Mouse (Mus musculus): ENCODE results near the gene 4933424G06Rik. TPM values are rescaled to one million over a fixed set of nuclear protein-coding genes. Genes with fewer than 3 reads are reported as not detected.

Gene 4933424G06Rik
- polyA plus RNA-seq, 1 experiment from 2014 or later: 0.66 TPM

GRCm38 (mm10) chr1:36784365-36785134 lies 74.6 kb downstream of the 4933424G06Rik start:
- H3K27me3 ChIP-seq: no peaks in the 10 kb centered on the region
- H3K36me3 ChIP-seq: no peaks in the 10 kb centered on the region
- WGBS: 4% methylated on average over 20 of the region's 20 CpGs
- H3K9me3 ChIP-seq: no peaks in the 10 kb centered on the region
- H3K27ac ChIP-seq (replicated peaks): peak overlapping the region; percentile 81
- peak overlapping the region; percentile 89 for H3K4me2 ChIP-seq
- peak overlapping the region; percentile 45 for H3K4me3 ChIP-seq
- H3K9ac ChIP-seq: peak overlapping the region; percentile 76
- ATAC-seq (ENCODE audit: low read depth): peak; percentile 85
- peaks cover 13% of the 10 kb centered on the region; the same call in 1 of the 2 replicates for H3K4me1 ChIP-seq (replicated peaks)

DNA sequence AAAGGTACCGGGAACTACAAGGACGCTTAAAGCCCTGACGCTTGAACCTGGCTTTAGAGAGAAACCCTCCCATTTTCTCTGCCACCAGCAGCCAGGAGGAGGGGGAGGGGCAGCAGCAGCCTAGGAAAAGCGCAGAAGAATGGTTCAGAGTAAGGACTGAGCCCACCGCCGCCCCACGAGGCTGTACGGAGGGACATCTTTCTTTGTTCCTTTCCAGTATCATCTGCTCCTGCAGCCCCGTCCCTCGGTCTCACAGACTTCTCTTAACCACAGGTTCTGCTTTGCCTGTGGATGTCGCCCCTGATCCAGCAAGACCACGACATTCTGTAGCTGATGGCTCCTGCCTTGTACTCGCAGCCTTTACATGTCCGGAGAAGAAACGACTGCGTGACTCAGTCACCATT lies 75.3 kb downstream of the 4933424G06Rik start:
- H3K27me3 ChIP-seq: no peaks in the 10 kb centered on the region
- H3K9me3 ChIP-seq: no peaks in the 10 kb centered on the region
- no peaks in the 10 kb centered on the region for H3K36me3 ChIP-seq
- H3K4me3 ChIP-seq: peak overlapping the region; percentile 45
- peak overlapping the region; percentile 89 for H3K4me2 ChIP-seq
- peaks cover 13% of the 10 kb centered on the region; the same call in 1 of the 2 replicates for H3K4me1 ChIP-seq (replicated peaks)
- peak overlapping the region; percentile 81 for H3K27ac ChIP-seq (replicated peaks)
- 2% methylated on average over 16 of the region's 16 CpGs for WGBS
- peak overlapping the region; percentile 76 for H3K9ac ChIP-seq
- ATAC-seq (ENCODE audit: low read depth): peak; percentile 76

DNA sequence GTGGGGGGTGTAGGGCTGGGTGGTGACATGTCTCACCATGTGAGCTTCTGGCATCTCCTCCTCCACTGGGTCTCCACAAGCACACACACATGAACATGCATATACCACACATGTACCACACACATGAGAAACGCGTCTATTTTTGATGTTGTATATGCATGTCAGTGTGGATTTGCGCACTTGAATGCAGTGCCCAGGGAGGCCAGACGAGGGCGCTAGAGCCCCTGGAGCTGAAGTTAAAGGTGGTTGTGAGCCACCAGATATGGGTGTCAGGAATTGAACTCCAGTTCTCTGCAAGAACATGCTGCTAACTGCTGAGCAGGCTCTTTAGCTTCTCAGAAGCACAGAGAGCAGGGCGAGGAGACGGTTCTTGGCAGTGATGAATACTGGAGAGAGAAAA lies 76.4 kb downstream of the 4933424G06Rik start:
- H3K27ac ChIP-seq (replicated peaks): no peak overlapping the region
- no peak overlapping the region for H3K4me3 ChIP-seq
- no peak overlapping the region for H3K9ac ChIP-seq
- no peak overlapping the region for H3K4me2 ChIP-seq
- no peaks in the 10 kb centered on the region for H3K27me3 ChIP-seq
- WGBS: 94% methylated on average over 7 of the region's 7 CpGs
- peaks cover 13% of the 10 kb centered on the region; the same call in 1 of the 2 replicates for H3K4me1 ChIP-seq (replicated peaks)
- peaks cover 9% of the 10 kb centered on the region for H3K36me3 ChIP-seq
- H3K9me3 ChIP-seq: no peaks in the 10 kb centered on the region
- ATAC-seq (ENCODE audit: low read depth): no peak

- H3K9ac ChIP-seq: no peak overlapping the region
- no peak overlapping the region for H3K27ac ChIP-seq (replicated peaks)
- peaks cover 38% of the 10 kb centered on the region for H3K36me3 ChIP-seq
- H3K4me3 ChIP-seq: no peak overlapping the region
- H3K4me2 ChIP-seq: no peak overlapping the region
- ATAC-seq (ENCODE audit: low read depth): no peak
- H3K9me3 ChIP-seq: no peaks in the 10 kb centered on the region
- no peaks in the 10 kb centered on the region for H3K27me3 ChIP-seq
- peaks cover 13% of the 10 kb centered on the region; the same call in 1 of the 2 replicates for H3K4me1 ChIP-seq (replicated peaks)
- WGBS: 77% methylated on average over 8 of the region's 8 CpGs
Observed at GRCm38 (mm10) chr1:36789416-36789815, 79.5 kb downstream of the 4933424G06Rik start.

DNA sequence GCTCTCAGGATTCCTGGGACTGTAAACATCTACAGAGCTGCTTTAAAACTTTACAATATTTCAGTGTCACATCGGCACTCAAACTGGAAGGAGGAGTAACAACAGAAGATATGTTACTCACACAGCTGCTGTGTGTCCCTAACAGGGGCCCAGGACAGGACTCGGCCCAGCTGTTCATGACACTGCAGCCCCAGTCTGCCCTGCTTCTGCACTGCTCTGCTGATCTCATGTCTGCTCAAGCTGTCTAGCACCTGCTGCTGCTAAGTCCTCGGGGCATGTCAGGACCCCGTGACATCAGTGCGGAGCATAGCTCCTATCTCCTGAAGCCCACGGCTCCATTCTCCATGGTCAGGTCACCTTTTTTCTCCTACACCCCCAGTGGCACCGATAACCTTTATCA lies 86.8 kb downstream of the 4933424G06Rik start:
- Histone ChIP-seq H3K9ac (no peak overlapping the region), H3K4me1 (replicated peaks) (no peaks in the 10 kb centered on the region), H3K4me3 (no peak overlapping the region), H3K27me3 (no peaks in the 10 kb centered on the region), H3K9me3 (no peaks in the 10 kb centered on the region), H3K36me3 (peaks cover 92% of the 10 kb centered on the region), H3K4me2 (no peak overlapping the region), H3K27ac (replicated peaks) (no peak overlapping the region)
- ATAC-seq (ENCODE audit: low read depth): no peak
- 92% methylated on average over 7 of the region's 7 CpGs for WGBS

DNA sequence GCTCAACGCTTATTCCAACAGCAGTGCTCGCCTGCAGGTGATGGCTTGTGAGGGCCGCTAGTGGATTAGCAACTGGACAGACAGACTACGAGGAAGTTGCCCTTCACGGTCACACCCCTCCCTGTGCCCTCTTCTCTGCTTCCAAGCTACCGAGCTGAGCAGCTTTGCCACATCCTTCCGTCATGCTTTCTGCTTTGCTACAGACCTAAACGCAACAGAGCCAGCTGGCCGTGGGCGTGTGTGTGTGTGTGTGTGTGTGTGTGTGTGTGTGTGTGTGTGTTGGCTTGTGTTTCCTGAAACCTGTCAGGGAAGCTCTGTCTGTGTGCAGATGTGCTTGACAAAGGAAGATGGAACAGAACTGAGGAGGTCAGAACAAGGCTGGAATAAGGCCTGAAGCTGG lies 87.5 kb downstream of the 4933424G06Rik start:
- Histone ChIP-seq H3K27me3 (no peaks in the 10 kb centered on the region), H3K9me3 (no peaks in the 10 kb centered on the region), H3K9ac (no peak overlapping the region), H3K4me3 (no peak overlapping the region), H3K36me3 (peaks cover 93% of the 10 kb centered on the region), H3K4me1 (replicated peaks) (no peaks in the 10 kb centered on the region), H3K4me2 (no peak overlapping the region), H3K27ac (replicated peaks) (no peak overlapping the region)
- no peak for ATAC-seq (ENCODE audit: low read depth)
- 94% methylated on average over 10 of the region's 10 CpGs for WGBS

DNA sequence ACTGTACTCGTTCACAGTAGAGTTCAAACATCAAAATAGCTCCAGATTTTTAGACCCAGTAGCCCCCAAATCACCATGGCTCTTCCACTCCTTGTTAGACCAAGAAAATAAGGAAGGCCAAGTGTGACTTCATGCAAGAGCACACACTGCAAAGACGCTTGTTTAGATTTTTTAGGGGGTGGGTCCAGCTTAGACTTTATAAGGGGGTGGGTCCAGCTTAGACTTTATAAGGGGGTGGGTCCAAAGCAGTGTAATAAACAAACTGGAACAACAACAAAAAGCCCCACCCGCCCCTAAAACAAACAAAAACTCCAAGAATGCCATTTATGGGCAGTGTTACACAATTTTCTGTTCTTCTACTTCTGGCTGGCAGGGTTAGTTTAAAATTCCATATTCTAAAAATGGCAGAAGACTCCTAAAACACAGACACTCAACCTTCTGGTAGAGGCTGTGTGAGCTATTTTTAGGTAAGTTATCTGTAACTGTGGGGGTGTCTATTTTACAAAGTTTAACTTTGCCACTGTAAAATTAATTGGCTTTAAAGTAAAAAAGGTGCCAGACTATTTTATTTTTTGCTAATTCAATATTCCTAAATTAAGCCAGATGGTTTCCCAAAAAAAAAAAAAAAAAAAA lies 90.5 kb downstream of the 4933424G06Rik start:
- Histone ChIP-seq H3K9me3 (no peaks in the 10 kb centered on the region), H3K27me3 (no peaks in the 10 kb centered on the region), H3K4me1 (replicated peaks) (no peaks in the 10 kb centered on the region), H3K36me3 (peaks cover 87% of the 10 kb centered on the region), H3K4me2 (no peak overlapping the region), H3K27ac (replicated peaks) (no peak overlapping the region), H3K9ac (no peak overlapping the region), H3K4me3 (no peak overlapping the region)
- WGBS: 88% methylated on average over 3 of the region's 3 CpGs
- ATAC-seq (ENCODE audit: low read depth): no peak

- Histone ChIP-seq H3K4me2 (no peak overlapping the region), H3K27ac (replicated peaks) (no peak overlapping the region), H3K36me3 (peaks cover 85% of the 10 kb centered on the region), H3K9me3 (no peaks in the 10 kb centered on the region), H3K9ac (no peak overlapping the region), H3K27me3 (no peaks in the 10 kb centered on the region), H3K4me3 (no peak overlapping the region), H3K4me1 (replicated peaks) (no peaks in the 10 kb centered on the region)
- no peak for ATAC-seq (ENCODE audit: low read depth)
- 74% methylated on average over 9 of the region's 9 CpGs for WGBS
Observed at GRCm38 (mm10) chr1:36804259-36804658, 94.3 kb downstream of the 4933424G06Rik start.

DNA sequence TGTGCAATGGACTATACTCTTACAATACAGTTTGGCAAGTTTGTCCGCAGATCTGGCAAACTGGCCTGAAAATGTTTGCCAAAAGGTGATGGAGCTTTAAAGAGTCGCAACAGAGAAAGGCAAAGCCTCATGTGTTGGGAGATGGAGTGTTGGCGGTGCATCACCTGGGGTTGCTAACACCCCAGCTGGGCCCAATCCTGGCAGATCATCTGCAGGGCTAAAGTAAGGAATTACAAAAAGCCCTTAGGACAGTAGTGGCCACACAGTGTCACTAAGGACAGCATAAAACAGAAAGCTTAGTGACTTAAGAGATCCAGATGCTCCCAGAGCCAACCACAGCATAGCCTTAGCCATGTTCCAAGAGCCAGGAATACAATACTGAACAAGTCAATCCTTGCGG lies 94.9 kb downstream of the 4933424G06Rik start:
- H3K9me3 ChIP-seq: no peaks in the 10 kb centered on the region
- no peak overlapping the region for H3K9ac ChIP-seq
- no peaks in the 10 kb centered on the region for H3K4me1 ChIP-seq (replicated peaks)
- H3K4me3 ChIP-seq: no peak overlapping the region
- H3K4me2 ChIP-seq: no peak overlapping the region
- peaks cover 85% of the 10 kb centered on the region for H3K36me3 ChIP-seq
- no peak for ATAC-seq (ENCODE audit: low read depth)
- WGBS: 98% methylated on average over 4 of the region's 4 CpGs
- H3K27ac ChIP-seq (replicated peaks): no peak overlapping the region
- no peaks in the 10 kb centered on the region for H3K27me3 ChIP-seq

- Histone ChIP-seq H3K4me1 (replicated peaks) (no peaks in the 10 kb centered on the region), H3K4me2 (no peak overlapping the region), H3K36me3 (peaks cover 91% of the 10 kb centered on the region), H3K9me3 (no peaks in the 10 kb centered on the region), H3K27ac (replicated peaks) (no peak overlapping the region), H3K4me3 (no peak overlapping the region), H3K27me3 (no peaks in the 10 kb centered on the region), H3K9ac (no peak overlapping the region)
- WGBS: 97% methylated on average over 7 of the region's 7 CpGs
- ATAC-seq (ENCODE audit: low read depth): no peak
Observed at GRCm38 (mm10) chr1:36806181-36806905, 96.4 kb downstream of the 4933424G06Rik start.

DNA sequence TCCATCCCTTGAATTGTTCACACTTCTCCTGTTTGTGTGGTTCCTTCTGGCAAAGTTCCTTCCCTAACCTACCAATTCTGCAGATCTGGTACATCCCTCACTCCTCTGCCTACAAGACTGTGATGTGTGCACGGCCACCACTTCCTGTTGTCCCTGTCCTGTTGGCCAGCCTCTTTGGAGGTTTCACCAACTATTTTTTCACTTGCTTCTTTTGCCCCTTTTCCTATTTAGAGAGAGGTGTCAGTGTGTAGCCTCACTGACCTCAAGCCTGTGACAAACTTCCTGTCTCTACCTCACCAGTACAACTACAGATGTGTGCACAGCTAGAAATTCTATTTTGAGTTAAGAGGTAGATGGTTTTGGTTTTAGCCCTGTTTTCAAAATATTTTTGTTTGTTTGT lies 97.1 kb downstream of the 4933424G06Rik start:
- WGBS: 97% methylated on average over 1 of the region's 1 CpGs
- Histone ChIP-seq H3K4me2 (no peak overlapping the region), H3K27me3 (no peaks in the 10 kb centered on the region), H3K4me3 (no peak overlapping the region), H3K27ac (replicated peaks) (no peak overlapping the region), H3K36me3 (peaks cover 91% of the 10 kb centered on the region), H3K4me1 (replicated peaks) (no peaks in the 10 kb centered on the region), H3K9ac (no peak overlapping the region), H3K9me3 (no peaks in the 10 kb centered on the region)
- ATAC-seq (ENCODE audit: low read depth): no peak
